Mouse (Mus musculus) liver, adult 2 months (tissue): ENCODE measurements at regions not wholly inside any gene's neighbourhood (a gene's known extent, or its start where the extent isn't known, plus 50 kb on each side); places are given as distances from the start of the nearest gene placed in this dataset.
A peak's percentile ranks its signal among the peaks of the same experiment; 100 is the strongest.

Experiments used
- DNase-seq: peaks from one replicate; pipeline ENCODE4 v3.0.0-alpha.2; 2011; ENCODE audit warnings: low read depth, low spot score; ENCODE audit errors: extremely low read depth
- H3K27ac ChIP-seq: fragments of 200-500 bp; replicated peaks from 2 replicates; pipeline ENCODE4 v1.5.1; 2012; ENCODE audit warnings: low read depth, mild to moderate bottlenecking, control low read depth, inconsistent platforms, low read length; ENCODE audit not compliant: insufficient read depth
- H3K27me3 ChIP-seq: fragments of 200-500 bp; 2 replicates; pipeline ENCODE4 v1.6.1; 2012; ENCODE audit warnings: mild to moderate bottlenecking, moderate library complexity, low read length, inconsistent platforms; ENCODE audit not compliant: control insufficient read depth, insufficient read depth
- H3K36me3 ChIP-seq: fragments of 200-500 bp; 2 replicates; pipeline ENCODE4 v1.6.1; 2012; ENCODE audit warnings: low read length, inconsistent platforms; ENCODE audit not compliant: control insufficient read depth, insufficient read depth
- H3K4me1 ChIP-seq: fragments of 200-500 bp; 2 replicates; pipeline ENCODE4 v1.6.1; 2011; ENCODE audit warnings: low read length; ENCODE audit not compliant: control insufficient read depth, insufficient read depth
- H3K4me3 ChIP-seq: fragments of 200-500 bp; 2 replicates; pipeline ENCODE4 v1.5.1; 2011; ENCODE audit warnings: low read depth, mild to moderate bottlenecking, control low read depth, low read length, moderate library complexity; ENCODE audit not compliant: insufficient read depth
- H3K79me2 ChIP-seq: fragments of 200-500 bp; 2 replicates; pipeline ENCODE4 v1.6.1; 2012; ENCODE audit warnings: inconsistent platforms, mild to moderate bottlenecking, low read length, moderate library complexity; ENCODE audit not compliant: control insufficient read depth, insufficient read depth
- H3K9ac ChIP-seq: fragments of 200-500 bp; 2 replicates; pipeline ENCODE4 v1.6.1; 2012; ENCODE audit warnings: low read depth, mild to moderate bottlenecking, control low read depth, inconsistent platforms, low read length
- CTCF ChIP-seq: fragments of 200-500 bp; IDR thresholded peaks from 2 replicates; pipeline ENCODE4 v1.5.1; 2011; ENCODE audit warnings: low read depth, low read length, control low read depth
- POLR2A ChIP-seq: fragments of 200-500 bp; IDR thresholded peaks from 2 replicates; pipeline ENCODE4 v1.6.1; 2011; ENCODE audit warnings: low read length, control low read depth; ENCODE audit not compliant: insufficient read depth; ENCODE audit errors: extremely low read depth
- WGBS: fragments of 180-500 bp; shearing (Covaris S2); methylation state at CpG from one replicate; pipeline ENCODE4 v1.1.7; 2018; 5-methylcytosine and 5-hydroxymethylcytosine counted together

GRCm38 (mm10) chr8:66568861-66569260 is 57.3 kb downstream of the Tktl2 start:
- H3K36me3 ChIP-seq, result no peaks in the 10 kb centered on the region
- TF ChIP-seq POLR2A, result no peak
- no peak for TF ChIP-seq CTCF
- H3K79me2 ChIP-seq, result no peaks in the 10 kb centered on the region
- H3K4me3 ChIP-seq, result no peak overlapping the region
- H3K9ac ChIP-seq, result no peak overlapping the region
- no peaks in the 10 kb centered on the region for H3K27me3 ChIP-seq
- DNase-seq, result no peak
- no peaks in the 10 kb centered on the region for H3K4me1 ChIP-seq
- 72% methylated on average over 3 of the region's 3 CpGs for WGBS
- H3K27ac ChIP-seq, result no peak overlapping the region

GRCm38 (mm10) chr8:66586182-66586581 is 74.6 kb downstream of the Tktl2 start:
- no peak overlapping the region for H3K9ac ChIP-seq
- peak; percentile 56 for DNase-seq
- 54% methylated on average over 3 of the region's 3 CpGs for whole genome bisulfite sequencing
- no peaks in the 10 kb centered on the region for H3K36me3 ChIP-seq
- peaks cover 5% of the 10 kb centered on the region; the same call in 1 of the 2 replicates for H3K4me1 ChIP-seq
- peak overlapping the region; percentile 68 for H3K27ac ChIP-seq
- TF ChIP-seq CTCF (no peak), POLR2A (no peak)
- no peak overlapping the region for H3K4me3 ChIP-seq
- H3K79me2 ChIP-seq, result no peaks in the 10 kb centered on the region
- H3K27me3 ChIP-seq, result no peaks in the 10 kb centered on the region

- no peak overlapping the region for H3K4me3 ChIP-seq
- H3K4me1 ChIP-seq, result peaks cover 5% of the 10 kb centered on the region; the same call in 1 of the 2 replicates
- peak; percentile 83 for DNase-seq
- no peaks in the 10 kb centered on the region for H3K79me2 ChIP-seq
- H3K9ac ChIP-seq, result no peak overlapping the region
- H3K36me3 ChIP-seq, result no peaks in the 10 kb centered on the region
- 34% methylated on average over 8 of the region's 8 CpGs for WGBS
- H3K27me3 ChIP-seq, result no peaks in the 10 kb centered on the region
- H3K27ac ChIP-seq, result peak overlapping the region; percentile 66; the same call in 1 of the 2 replicates
- TF ChIP-seq CTCF (no peak), POLR2A (no peak)
These were observed 75.3 kb downstream of the Tktl2 start for GRCm38 (mm10) chr8:66586850-66587249.

- Histone ChIP-seq H3K4me1 (peaks cover 5% of the 10 kb centered on the region; the same call in 1 of the 2 replicates), H3K4me3 (no peak overlapping the region), H3K79me2 (no peaks in the 10 kb centered on the region), H3K36me3 (no peaks in the 10 kb centered on the region), H3K27ac (peak overlapping the region; percentile 66), H3K27me3 (no peaks in the 10 kb centered on the region), H3K9ac (no peak overlapping the region)
- peak; percentile 81 for DNase-seq
- TF ChIP-seq POLR2A (no peak), CTCF (no peak)
- 35% methylated on average over 2 of the region's 2 CpGs for WGBS
These were observed 75.7 kb downstream of the Tktl2 start for GRCm38 (mm10) chr8:66587272-66587671.

GRCm38 (mm10) chr8:66589437-66589836 is 77.9 kb downstream of the Tktl2 start:
- no peak for DNase-seq
- Histone ChIP-seq H3K4me3 (no peak overlapping the region), H3K36me3 (no peaks in the 10 kb centered on the region), H3K4me1 (peaks cover 5% of the 10 kb centered on the region; the same call in 1 of the 2 replicates), H3K9ac (no peak overlapping the region), H3K27ac (no peak overlapping the region), H3K79me2 (no peaks in the 10 kb centered on the region), H3K27me3 (no peaks in the 10 kb centered on the region)
- TF ChIP-seq POLR2A (no peak), CTCF (peak; percentile 10; the same call in 1 of the 2 replicates)
- WGBS, result 69% methylated on average over 1 of the region's 1 CpGs

GRCm38 (mm10) chr8:66607194-66607593 is 80.7 kb downstream of the Npy5r start:
- WGBS, result 68% methylated on average over 5 of the region's 5 CpGs
- no peaks in the 10 kb centered on the region for H3K27me3 ChIP-seq
- DNase-seq, result no peak
- no peaks in the 10 kb centered on the region for H3K79me2 ChIP-seq
- no peak overlapping the region for H3K27ac ChIP-seq
- H3K4me3 ChIP-seq, result no peak overlapping the region
- no peak for TF ChIP-seq CTCF
- TF ChIP-seq POLR2A, result no peak
- no peaks in the 10 kb centered on the region for H3K4me1 ChIP-seq
- H3K36me3 ChIP-seq, result no peaks in the 10 kb centered on the region
- H3K9ac ChIP-seq, result no peak overlapping the region
